Mouse (Mus musculus) forebrain, embryonic 16.5 days (tissue): ENCODE results near the gene Erh. TPM values are rescaled to one million over a fixed set of nuclear protein-coding genes. Genes with fewer than 3 reads are reported as not detected.

Experiments used
- polyA plus RNA-seq: library from polyadenylated mRNA; unstranded; fragments of >200 nt; fragmentation: Nextera tagmentation; extraction: Ambion mirVana; gene quantifications from 2 replicates; pipeline ENCODE4 v1.2.1, GENCODE M21; 2015

Erh gene
- polyA plus RNA-seq, 1 experiment from 2014 or later, result 335 TPM

Other genes with a start within 250 kb of the Erh start
- gene Dcaf5, start 207.7 kb downstream of the Erh start, polyA plus RNA-seq, result 25.0 and 25.4 TPM in 2 replicates
- 59.3 and 71.0 TPM in 2 replicates for gene Exd2, start 181.2 kb downstream of the Erh start, polyA plus RNA-seq
- gene Galnt16, start 126.1 kb downstream of the Erh start, polyA plus RNA-seq, result 22.4 and 28.5 TPM in 2 replicates
- 29.1 and 30.6 TPM in 2 replicates for gene Slc39a9, start 458 bp downstream of the Erh start, polyA plus RNA-seq
- gene Plekhd1, start 48.2 kb upstream of the Erh start, polyA plus RNA-seq, result 0.63 and 1.5 TPM in 2 replicates
- gene Ccdc177, start 116.3 kb upstream of the Erh start, polyA plus RNA-seq, result 4.3 and 4.5 TPM in 2 replicates
- gene Susd6, start 146.2 kb upstream of the Erh start, polyA plus RNA-seq, result 14.3 and 14.4 TPM in 2 replicates